Mouse (Mus musculus): ENCODE results near the gene Olfr323. TPM values are rescaled to one million over a fixed set of nuclear protein-coding genes. Genes with fewer than 3 reads are reported as not detected.
A peak's percentile ranks its signal among the peaks of the same experiment; 100 is the strongest.

The Olfr323 gene
- total and polyA plus RNA-seq, 2 experiments = not detected

DNA sequence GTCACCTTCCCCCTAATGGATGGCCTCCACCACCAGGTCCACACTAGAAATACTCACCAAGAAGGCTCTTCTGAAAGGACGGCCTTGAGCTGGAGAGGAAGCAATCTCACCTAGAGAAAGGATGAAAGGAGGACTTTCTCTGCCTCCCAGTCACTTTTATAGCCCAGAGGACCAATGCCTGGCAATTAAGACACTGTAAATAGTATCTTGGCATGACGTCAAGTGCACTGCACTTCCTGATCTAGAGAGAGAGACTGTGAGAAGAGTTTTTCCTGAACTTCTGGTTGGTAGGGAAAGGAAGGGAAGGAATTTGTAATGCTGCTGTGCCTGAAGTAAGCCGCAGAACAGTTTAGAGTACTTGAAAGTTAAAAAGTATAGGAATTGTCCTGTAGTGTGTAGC is 16.9 kb downstream of the Olfr323 start:
- H3K27ac ChIP-seq (replicated peaks; ENCODE audit: insufficient read depth, low read depth, low read length) = no peak overlapping the region
- H3K36me3 ChIP-seq (ENCODE audit: control insufficient read depth, insufficient read depth, low read length) = no peaks in the 10 kb centered on the region
- peak; percentile 22 for DNase-seq (ENCODE audit: extremely low read depth, low read depth, low spot score)
- no peak for TF ChIP-seq POLR2A (IDR thresholded peaks at IDR 0.05; ENCODE audit: extremely low read depth, insufficient read depth, low read length)
- no peak overlapping the region for H3K9ac ChIP-seq (ENCODE audit: low read depth, low read length)
- H3K27me3 ChIP-seq (ENCODE audit: control insufficient read depth, insufficient read depth, low read length) = no peaks in the 10 kb centered on the region
- peaks cover 8% of the 10 kb centered on the region; the same call in 1 of the 2 replicates for H3K4me1 ChIP-seq (ENCODE audit: control insufficient read depth, insufficient read depth, low read length)
- no peaks in the 10 kb centered on the region for H3K79me2 ChIP-seq (ENCODE audit: control insufficient read depth, insufficient read depth, low read length)
- H3K4me3 ChIP-seq (ENCODE audit: insufficient read depth, low read depth, low read length) = no peak overlapping the region
- 68% methylated on average over 3 of the region's 3 CpGs for whole genome bisulfite sequencing

- H3K79me2 ChIP-seq (ENCODE audit: control insufficient read depth, insufficient read depth, low read length) = no peaks in the 10 kb centered on the region
- WGBS = 46% methylated on average over 6 of the region's 6 CpGs
- H3K36me3 ChIP-seq (ENCODE audit: control insufficient read depth, insufficient read depth, low read length) = no peaks in the 10 kb centered on the region
- TF ChIP-seq POLR2A (IDR thresholded peaks at IDR 0.05; ENCODE audit: extremely low read depth, insufficient read depth, low read length) (no peak), CTCF (IDR thresholded peaks at IDR 0.05; ENCODE audit: low read depth, low read length) (no peak)
- no peak overlapping the region for H3K4me3 ChIP-seq (ENCODE audit: insufficient read depth, low read depth, low read length)
- peaks cover 12% of the 10 kb centered on the region for H3K4me1 ChIP-seq (ENCODE audit: control insufficient read depth, insufficient read depth, low read length)
- no peak overlapping the region for H3K9ac ChIP-seq (ENCODE audit: low read depth, low read length)
- no peaks in the 10 kb centered on the region for H3K27me3 ChIP-seq (ENCODE audit: control insufficient read depth, insufficient read depth, low read length)
- H3K27ac ChIP-seq (replicated peaks; ENCODE audit: insufficient read depth, low read depth, low read length) = no peak overlapping the region
- peak; percentile 67 for DNase-seq (ENCODE audit: extremely low read depth, low read depth, low spot score)
Measured at GRCm38 (mm10) chr11:58607030-58607429, 23.3 kb downstream of the Olfr323 start.

GRCm38 (mm10) chr11:58606177-58606919 is 24.0 kb downstream of the Olfr323 start:
- no peak overlapping the region for H3K27ac ChIP-seq (replicated peaks; ENCODE audit: insufficient read depth, low read depth, low read length)
- no peak overlapping the region for H3K4me3 ChIP-seq (ENCODE audit: insufficient read depth, low read depth, low read length)
- no peak overlapping the region for H3K9ac ChIP-seq (ENCODE audit: low read depth, low read length)
- no peaks in the 10 kb centered on the region for H3K36me3 ChIP-seq (ENCODE audit: control insufficient read depth, insufficient read depth, low read length)
- peaks cover 12% of the 10 kb centered on the region for H3K4me1 ChIP-seq (ENCODE audit: control insufficient read depth, insufficient read depth, low read length)
- no peak for DNase-seq (ENCODE audit: extremely low read depth, low read depth, low spot score)
- WGBS = 78% methylated on average over 12 of the region's 12 CpGs
- no peaks in the 10 kb centered on the region for H3K27me3 ChIP-seq (ENCODE audit: control insufficient read depth, insufficient read depth, low read length)
- no peaks in the 10 kb centered on the region for H3K79me2 ChIP-seq (ENCODE audit: control insufficient read depth, insufficient read depth, low read length)
- no peak for TF ChIP-seq POLR2A (IDR thresholded peaks at IDR 0.05; ENCODE audit: extremely low read depth, insufficient read depth, low read length)

DNA sequence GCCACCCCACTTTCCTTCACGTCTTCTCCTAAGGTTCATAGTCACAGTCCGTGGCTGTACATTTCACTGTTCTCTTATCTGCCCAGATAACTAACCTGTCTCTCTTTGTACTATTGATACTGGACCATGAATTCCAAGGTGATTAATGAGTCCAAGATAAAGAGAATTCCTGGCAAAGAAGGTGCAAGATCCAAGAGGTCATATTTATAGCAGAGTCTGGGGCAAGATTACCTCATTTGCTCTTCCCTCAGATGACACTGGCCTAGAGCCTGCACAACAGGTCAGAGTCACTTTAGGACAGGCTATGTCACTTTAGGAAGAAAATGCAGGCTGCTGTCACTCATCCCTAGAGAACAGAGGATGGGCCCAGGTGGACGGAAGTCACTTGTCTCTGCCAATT is 25.1 kb downstream of the Olfr323 start:
- WGBS = 20% methylated on average over 3 of the region's 3 CpGs
- H3K9ac ChIP-seq (ENCODE audit: low read depth, low read length) = no peak overlapping the region
- no peaks in the 10 kb centered on the region for H3K79me2 ChIP-seq (ENCODE audit: control insufficient read depth, insufficient read depth, low read length)
- H3K4me1 ChIP-seq (ENCODE audit: control insufficient read depth, insufficient read depth, low read length) = peaks cover 12% of the 10 kb centered on the region
- DNase-seq (ENCODE audit: extremely low read depth, low read depth, low spot score) = peak; percentile 81
- H3K36me3 ChIP-seq (ENCODE audit: control insufficient read depth, insufficient read depth, low read length) = no peaks in the 10 kb centered on the region
- H3K27ac ChIP-seq (replicated peaks; ENCODE audit: insufficient read depth, low read depth, low read length) = peak overlapping the region; percentile 30; the same call in 1 of the 2 replicates
- no peaks in the 10 kb centered on the region for H3K27me3 ChIP-seq (ENCODE audit: control insufficient read depth, insufficient read depth, low read length)
- no peak for TF ChIP-seq POLR2A (IDR thresholded peaks at IDR 0.05; ENCODE audit: extremely low read depth, insufficient read depth, low read length)
- no peak for TF ChIP-seq CTCF (IDR thresholded peaks at IDR 0.05; ENCODE audit: low read depth, low read length)
- no peak overlapping the region for H3K4me3 ChIP-seq (ENCODE audit: insufficient read depth, low read depth, low read length)

DNA sequence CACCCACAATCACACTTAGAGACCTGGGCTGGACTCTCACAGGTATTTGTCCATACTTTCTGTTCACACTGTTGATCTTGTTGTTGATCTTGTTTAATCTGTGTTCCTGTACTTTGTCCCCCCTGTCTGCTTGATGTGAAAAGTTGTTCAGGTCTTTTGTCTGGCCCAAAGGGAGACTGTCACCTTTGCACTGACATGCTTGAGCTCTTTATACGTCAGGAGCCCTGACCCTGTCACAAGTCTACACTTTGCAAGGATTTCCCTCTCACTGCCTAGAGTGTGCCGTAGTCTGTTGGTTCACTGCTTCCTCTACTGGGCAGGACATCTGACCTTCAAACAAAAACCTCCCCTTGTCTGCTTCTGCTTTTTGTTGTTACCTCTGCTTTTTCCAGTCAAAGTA is 25.6 kb downstream of the Olfr323 start:
- 20% methylated on average over 2 of the region's 2 CpGs for WGBS
- peak; percentile 75 for DNase-seq (ENCODE audit: extremely low read depth, low read depth, low spot score)
- no peaks in the 10 kb centered on the region for H3K79me2 ChIP-seq (ENCODE audit: control insufficient read depth, insufficient read depth, low read length)
- H3K27ac ChIP-seq (replicated peaks; ENCODE audit: insufficient read depth, low read depth, low read length) = peak overlapping the region; percentile 30; the same call in 1 of the 2 replicates
- peaks cover 12% of the 10 kb centered on the region for H3K4me1 ChIP-seq (ENCODE audit: control insufficient read depth, insufficient read depth, low read length)
- H3K9ac ChIP-seq (ENCODE audit: low read depth, low read length) = no peak overlapping the region
- H3K36me3 ChIP-seq (ENCODE audit: control insufficient read depth, insufficient read depth, low read length) = no peaks in the 10 kb centered on the region
- TF ChIP-seq POLR2A (IDR thresholded peaks at IDR 0.05; ENCODE audit: extremely low read depth, insufficient read depth, low read length) = no peak
- no peak for TF ChIP-seq CTCF (IDR thresholded peaks at IDR 0.05; ENCODE audit: low read depth, low read length)
- H3K27me3 ChIP-seq (ENCODE audit: control insufficient read depth, insufficient read depth, low read length) = no peaks in the 10 kb centered on the region
- H3K4me3 ChIP-seq (ENCODE audit: insufficient read depth, low read depth, low read length) = no peak overlapping the region

GRCm38 (mm10) chr11:58602800-58603560 is 27.3 kb downstream of the Olfr323 start:
- H3K27me3 ChIP-seq (ENCODE audit: control insufficient read depth, insufficient read depth, low read length) = no peaks in the 10 kb centered on the region
- H3K27ac ChIP-seq (replicated peaks; ENCODE audit: insufficient read depth, low read depth, low read length) = no peak overlapping the region
- 87% methylated on average over 6 of the region's 6 CpGs for WGBS
- no peak for DNase-seq (ENCODE audit: extremely low read depth, low read depth, low spot score)
- H3K9ac ChIP-seq (ENCODE audit: low read depth, low read length) = no peak overlapping the region
- H3K4me3 ChIP-seq (ENCODE audit: insufficient read depth, low read depth, low read length) = no peak overlapping the region
- H3K4me1 ChIP-seq (ENCODE audit: control insufficient read depth, insufficient read depth, low read length) = peaks cover 12% of the 10 kb centered on the region
- H3K36me3 ChIP-seq (ENCODE audit: control insufficient read depth, insufficient read depth, low read length) = no peaks in the 10 kb centered on the region
- no peaks in the 10 kb centered on the region for H3K79me2 ChIP-seq (ENCODE audit: control insufficient read depth, insufficient read depth, low read length)
- no peak for TF ChIP-seq CTCF (IDR thresholded peaks at IDR 0.05; ENCODE audit: low read depth, low read length)
- TF ChIP-seq POLR2A (IDR thresholded peaks at IDR 0.05; ENCODE audit: extremely low read depth, insufficient read depth, low read length) = no peak
